Mouse (Mus musculus): Measurements from ENCODE around the gene Tmem30a. TPM values are rescaled to one million over a fixed set of nuclear protein-coding genes. Genes with fewer than 3 reads are reported as not detected.
A peak's percentile ranks its signal among the peaks of the same experiment; 100 is the strongest.

Tmem30a gene
- polyA plus RNA-seq, 1 experiment from 2014 or later: 54.5 TPM

GRCm38 (mm10) chr9:79816013-79816412 lies 22.7 kb upstream of the Tmem30a start:
- Histone ChIP-seq H3K9me3 (peaks cover 16% of the 10 kb centered on the region; the same call in 1 of the 2 replicates), H3K4me3 (no peak overlapping the region), H3K9ac (no peak overlapping the region), H3K4me1 (peaks cover 20% of the 10 kb centered on the region), H3K4me2 (replicated peaks) (no peak overlapping the region), H3K27ac (no peak overlapping the region), H3K27me3 (no peaks in the 10 kb centered on the region), H3K36me3 (no peaks in the 10 kb centered on the region)
- ATAC-seq (ENCODE audit: low FRiP score, low read depth): no peak
- 93% methylated on average over 11 of the region's 11 CpGs for WGBS

- Histone ChIP-seq H3K9ac (no peak overlapping the region), H3K27ac (no peak overlapping the region), H3K27me3 (no peaks in the 10 kb centered on the region), H3K9me3 (peaks cover 16% of the 10 kb centered on the region; the same call in 1 of the 2 replicates), H3K4me1 (peaks cover 23% of the 10 kb centered on the region), H3K4me3 (no peak overlapping the region), H3K36me3 (no peaks in the 10 kb centered on the region), H3K4me2 (replicated peaks) (no peak overlapping the region)
- peak; percentile 51 for ATAC-seq (ENCODE audit: low FRiP score, low read depth)
- 48% methylated on average over 4 of the region's 4 CpGs for WGBS
Measured at GRCm38 (mm10) chr9:79814592-79814991, 21.3 kb upstream of the Tmem30a start.

- WGBS: 45% methylated on average over 10 of the region's 11 CpGs
- peaks cover 29% of the 10 kb centered on the region for H3K4me1 ChIP-seq
- H3K9me3 ChIP-seq: no peaks in the 10 kb centered on the region
- H3K36me3 ChIP-seq: no peaks in the 10 kb centered on the region
- no peaks in the 10 kb centered on the region for H3K27me3 ChIP-seq
- no peak overlapping the region for H3K9ac ChIP-seq
- no peak overlapping the region for H3K4me3 ChIP-seq
- no peak overlapping the region for H3K27ac ChIP-seq
- ATAC-seq (ENCODE audit: low FRiP score, low read depth): no peak
- no peak overlapping the region for H3K4me2 ChIP-seq (replicated peaks)
Measured at GRCm38 (mm10) chr9:79810969-79811902, 17.9 kb upstream of the Tmem30a start.

GRCm38 (mm10) chr9:79810534-79810933 lies 17.2 kb upstream of the Tmem30a start:
- Histone ChIP-seq H3K27ac (no peak overlapping the region), H3K4me3 (no peak overlapping the region), H3K9me3 (no peaks in the 10 kb centered on the region), H3K36me3 (no peaks in the 10 kb centered on the region), H3K27me3 (no peaks in the 10 kb centered on the region), H3K4me2 (replicated peaks) (no peak overlapping the region), H3K4me1 (peaks cover 26% of the 10 kb centered on the region), H3K9ac (no peak overlapping the region)
- WGBS: 75% methylated on average over 3 of the region's 3 CpGs
- no peak for ATAC-seq (ENCODE audit: low FRiP score, low read depth)

- ATAC-seq (ENCODE audit: low FRiP score, low read depth): no peak
- H3K27me3 ChIP-seq: no peaks in the 10 kb centered on the region
- no peak overlapping the region for H3K27ac ChIP-seq
- H3K9ac ChIP-seq: no peak overlapping the region
- WGBS: 29% methylated on average over 6 of the region's 6 CpGs
- no peak overlapping the region for H3K4me3 ChIP-seq
- H3K9me3 ChIP-seq: no peaks in the 10 kb centered on the region
- no peak overlapping the region for H3K4me2 ChIP-seq (replicated peaks)
- peaks cover 20% of the 10 kb centered on the region for H3K4me1 ChIP-seq
- no peaks in the 10 kb centered on the region for H3K36me3 ChIP-seq
Measured at GRCm38 (mm10) chr9:79809411-79809810, 16.1 kb upstream of the Tmem30a start.

- no peak overlapping the region for H3K4me2 ChIP-seq (replicated peaks)
- no peaks in the 10 kb centered on the region for H3K36me3 ChIP-seq
- ATAC-seq (ENCODE audit: low FRiP score, low read depth): no peak
- WGBS: 46% methylated on average over 4 of the region's 4 CpGs
- no peak overlapping the region for H3K27ac ChIP-seq
- peaks cover 9% of the 10 kb centered on the region for H3K4me1 ChIP-seq
- H3K9ac ChIP-seq: no peak overlapping the region
- no peaks in the 10 kb centered on the region for H3K9me3 ChIP-seq
- H3K4me3 ChIP-seq: no peak overlapping the region
- no peaks in the 10 kb centered on the region for H3K27me3 ChIP-seq
Measured at GRCm38 (mm10) chr9:79807178-79807577, 13.9 kb upstream of the Tmem30a start.

- peaks cover 9% of the 10 kb centered on the region for H3K4me1 ChIP-seq
- H3K36me3 ChIP-seq: no peaks in the 10 kb centered on the region
- no peak overlapping the region for H3K4me3 ChIP-seq
- no peaks in the 10 kb centered on the region for H3K9me3 ChIP-seq
- H3K4me2 ChIP-seq (replicated peaks): no peak overlapping the region
- H3K27me3 ChIP-seq: no peaks in the 10 kb centered on the region
- 40% methylated on average over 12 of the region's 12 CpGs for WGBS
- H3K9ac ChIP-seq: no peak overlapping the region
- H3K27ac ChIP-seq: no peak overlapping the region
- no peak; the same call in 1 of the 2 replicates for ATAC-seq (ENCODE audit: low FRiP score, low read depth)
Measured at GRCm38 (mm10) chr9:79806317-79807075, 13.2 kb upstream of the Tmem30a start.

- H3K36me3 ChIP-seq: no peaks in the 10 kb centered on the region
- H3K27ac ChIP-seq: no peak overlapping the region
- no peak overlapping the region for H3K4me2 ChIP-seq (replicated peaks)
- WGBS: 89% methylated on average over 10 of the region's 10 CpGs
- H3K27me3 ChIP-seq: no peaks in the 10 kb centered on the region
- no peak overlapping the region for H3K4me3 ChIP-seq
- no peaks in the 10 kb centered on the region for H3K9me3 ChIP-seq
- no peak for ATAC-seq (ENCODE audit: low FRiP score, low read depth)
- peaks cover 8% of the 10 kb centered on the region for H3K4me1 ChIP-seq
- H3K9ac ChIP-seq: no peak overlapping the region
Measured at GRCm38 (mm10) chr9:79805426-79805825, 12.1 kb upstream of the Tmem30a start.

- H3K4me3 ChIP-seq: no peak overlapping the region
- H3K4me1 ChIP-seq: peaks cover 14% of the 10 kb centered on the region
- no peaks in the 10 kb centered on the region for H3K27me3 ChIP-seq
- no peaks in the 10 kb centered on the region for H3K36me3 ChIP-seq
- WGBS: 74% methylated on average over 7 of the region's 7 CpGs
- no peak overlapping the region for H3K27ac ChIP-seq
- no peak overlapping the region for H3K4me2 ChIP-seq (replicated peaks)
- ATAC-seq (ENCODE audit: low FRiP score, low read depth): no peak
- H3K9me3 ChIP-seq: no peaks in the 10 kb centered on the region
- no peak overlapping the region for H3K9ac ChIP-seq
Measured at GRCm38 (mm10) chr9:79796461-79797135, 3.3 kb upstream of the Tmem30a start.

GRCm38 (mm10) chr9:79795076-79795475 lies 1.8 kb upstream of the Tmem30a start:
- no peak overlapping the region for H3K27ac ChIP-seq
- H3K4me1 ChIP-seq: peaks cover 20% of the 10 kb centered on the region
- WGBS: 91% methylated on average over 1 of the region's 1 CpGs
- no peak overlapping the region for H3K4me2 ChIP-seq (replicated peaks)
- no peaks in the 10 kb centered on the region for H3K27me3 ChIP-seq
- no peak for ATAC-seq (ENCODE audit: low FRiP score, low read depth)
- no peak overlapping the region for H3K4me3 ChIP-seq
- no peaks in the 10 kb centered on the region for H3K36me3 ChIP-seq
- no peak overlapping the region for H3K9ac ChIP-seq
- H3K9me3 ChIP-seq: no peaks in the 10 kb centered on the region

GRCm38 (mm10) chr9:79785794-79786085 lies 7.6 kb downstream of the Tmem30a start:
- ATAC-seq (ENCODE audit: low FRiP score, low read depth): no peak
- Histone ChIP-seq H3K4me2 (replicated peaks) (no peak overlapping the region), H3K9ac (no peak overlapping the region), H3K27ac (peak overlapping the region; percentile 52; the same call in 1 of the 2 replicates), H3K9me3 (no peaks in the 10 kb centered on the region), H3K27me3 (no peaks in the 10 kb centered on the region), H3K4me1 (peaks cover 30% of the 10 kb centered on the region), H3K4me3 (no peak overlapping the region), H3K36me3 (no peaks in the 10 kb centered on the region)
- 57% methylated on average over 2 of the region's 2 CpGs for WGBS

All from limb, embryonic 13.5 days (tissue).